Mouse (Mus musculus) CD8-positive naive resting alpha-beta T cell, adult 2 months (primary cell): ENCODE data around the gene 1700029H14Rik.

Experiments
- DNase-seq, 2 experiments: peaks; one replicate each; pipeline ENCODE4 v3.0.0; 2022; ENCODE audit warnings: low read depth in 2 of 2, low spot score in 2 of 2

The 1700029H14Rik gene

DNA sequence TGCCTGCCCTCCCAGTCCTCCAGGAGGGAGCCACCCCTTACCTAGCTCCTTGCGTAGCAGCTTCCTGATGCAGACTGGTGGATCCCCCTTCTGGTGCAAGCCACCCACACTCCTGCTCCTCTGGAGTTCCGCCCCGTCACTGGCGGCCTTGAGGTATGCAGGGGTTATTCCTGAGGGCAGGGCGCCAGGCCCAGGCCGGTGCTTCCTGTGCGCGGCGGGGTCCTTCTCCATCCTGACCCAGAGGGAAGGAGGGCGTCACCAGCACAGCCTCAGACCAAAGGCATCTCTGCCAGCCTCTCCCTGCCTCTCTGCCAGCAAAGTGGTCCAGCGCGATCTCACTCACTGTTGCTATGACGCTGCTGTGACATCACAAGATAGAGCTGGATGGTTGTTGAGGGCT is at the start of gene 1700029H14Rik:
1700029H14Rik (minus strand) TSS at position 344 of the 400 bp plus-strand sequence.
- no peak for DNase-seq

DNA sequence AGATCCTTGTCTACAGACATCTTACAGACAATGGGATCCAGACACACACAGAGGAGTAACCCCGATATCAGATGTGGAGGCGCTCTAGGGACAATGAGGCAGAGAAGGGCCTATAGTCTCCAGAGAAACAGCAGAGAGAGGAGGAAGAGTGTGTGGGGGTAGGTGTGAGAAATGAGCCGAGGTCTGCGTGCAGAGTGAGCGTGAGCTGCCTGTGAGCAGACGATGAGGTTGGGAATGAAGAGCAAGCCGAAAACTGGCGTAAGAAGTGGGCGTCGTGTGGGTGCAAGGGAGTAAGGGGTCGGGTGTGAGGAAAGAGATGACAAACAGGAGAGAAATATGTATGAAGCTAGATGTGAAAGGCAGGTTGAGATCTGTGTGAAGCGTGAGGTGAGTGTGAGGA is 49.4 kb upstream of the 1700029H14Rik start:
- DNase-seq = no peak

DNA sequence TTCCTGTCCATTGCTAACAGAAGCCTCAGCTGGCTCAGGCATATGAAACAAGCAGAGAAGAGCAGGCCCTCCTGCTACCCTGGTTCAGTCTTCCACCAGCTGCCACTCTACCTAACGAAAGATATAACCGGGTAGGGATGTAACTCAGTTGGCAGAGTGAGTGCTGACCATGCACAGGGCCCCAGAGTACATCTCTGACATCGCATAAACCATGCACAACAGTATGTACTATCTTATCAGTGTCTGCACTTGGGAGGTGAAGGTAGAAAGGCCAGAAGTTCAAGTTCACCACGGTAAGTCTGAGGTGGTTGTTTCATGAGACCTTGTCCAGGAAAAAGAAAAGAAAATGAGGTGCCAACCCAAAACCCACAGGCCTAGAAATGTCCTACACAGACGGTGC is 47.7 kb upstream of the 1700029H14Rik start:
- no peak for DNase-seq

DNA sequence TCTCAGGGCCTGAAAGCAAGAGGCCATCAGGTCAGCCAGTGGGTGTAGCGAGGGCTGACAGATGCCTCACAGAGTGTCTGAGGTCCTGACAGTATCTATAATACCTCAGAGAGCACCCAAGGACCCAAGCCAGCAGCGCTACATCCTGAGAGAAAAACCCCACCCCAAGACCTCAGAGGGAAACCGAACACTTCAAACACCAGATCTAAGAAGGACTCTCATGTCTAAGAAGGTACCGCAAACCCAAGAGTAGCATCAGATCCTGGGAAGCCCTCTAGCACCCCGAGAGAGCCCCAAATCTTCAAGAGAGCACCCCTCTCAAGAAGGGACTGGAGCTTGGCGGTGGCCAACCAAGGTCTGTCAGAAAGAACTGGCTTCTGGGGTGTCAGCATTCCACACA is 46.7 kb upstream of the 1700029H14Rik start:
- DNase-seq = peak; percentile 50 to 53

DNA sequence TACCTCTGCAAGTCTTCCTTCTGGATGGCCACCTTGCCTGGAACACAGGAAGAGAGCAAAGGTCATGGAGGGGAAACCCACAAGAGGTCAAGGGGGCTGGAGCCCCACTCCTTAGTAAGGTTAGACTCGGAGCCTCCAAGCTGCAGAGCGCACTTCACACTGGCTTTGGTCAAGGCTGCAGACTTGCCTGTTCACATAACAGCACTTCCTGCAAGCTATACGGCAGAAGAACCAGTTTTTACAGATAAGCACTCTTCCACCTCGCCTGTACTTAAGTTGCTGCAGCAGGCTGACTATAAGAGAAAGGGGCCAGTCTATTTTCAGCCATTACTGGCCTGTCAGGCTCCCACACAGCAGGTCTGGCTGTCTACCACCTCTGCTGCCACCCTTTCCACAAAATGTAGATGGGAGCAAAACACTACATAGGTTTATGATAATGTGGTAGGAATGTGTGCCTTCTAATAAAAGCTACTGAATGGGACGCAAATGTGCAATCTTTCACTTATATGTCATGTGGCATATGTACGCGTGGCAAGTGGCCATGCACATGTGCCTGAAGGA is 43.7 kb upstream of the 1700029H14Rik start:
- DNase-seq = no peak

DNA sequence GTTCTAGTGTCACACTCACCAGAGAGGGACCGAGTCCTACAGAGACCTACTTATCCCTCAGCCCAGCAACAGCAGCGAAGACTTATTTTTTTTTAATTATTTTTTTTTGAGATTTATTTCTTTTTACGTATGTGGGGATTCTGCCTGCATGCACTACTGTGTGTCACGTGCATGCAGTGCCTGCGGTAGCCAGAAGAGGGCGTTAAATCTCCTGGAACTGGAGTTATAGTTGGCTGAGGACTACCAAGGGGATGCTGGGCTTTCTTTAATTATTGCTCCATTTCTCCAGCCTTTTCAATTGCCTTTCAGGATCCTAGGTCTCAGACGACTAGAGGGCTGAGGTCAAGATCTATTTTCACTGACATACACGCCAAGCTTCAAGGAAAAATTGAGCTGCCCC is 40.4 kb upstream of the 1700029H14Rik start:
- DNase-seq = peak in 1 of 2 experiments; percentile 38

DNA sequence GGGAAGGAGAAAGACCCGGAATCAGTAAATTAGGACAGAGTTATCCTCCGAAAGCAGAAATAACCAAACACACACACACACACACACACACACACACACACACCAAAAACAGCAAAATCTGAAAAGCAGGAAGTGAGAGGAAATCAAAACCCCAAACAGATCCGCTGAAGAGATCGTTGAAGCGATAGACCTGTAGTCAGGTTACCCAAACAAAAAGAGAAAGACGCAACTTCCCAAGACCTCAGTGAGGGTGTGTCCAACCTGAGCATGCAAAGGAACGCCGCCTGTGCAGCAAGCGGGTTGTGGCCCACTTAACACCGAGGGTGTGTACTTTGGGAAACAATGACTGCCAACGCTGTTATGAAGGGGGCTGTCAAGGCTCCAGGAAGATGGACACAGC is 38.9 kb upstream of the 1700029H14Rik start:
- DNase-seq = peak; percentile 72 to 77

DNA sequence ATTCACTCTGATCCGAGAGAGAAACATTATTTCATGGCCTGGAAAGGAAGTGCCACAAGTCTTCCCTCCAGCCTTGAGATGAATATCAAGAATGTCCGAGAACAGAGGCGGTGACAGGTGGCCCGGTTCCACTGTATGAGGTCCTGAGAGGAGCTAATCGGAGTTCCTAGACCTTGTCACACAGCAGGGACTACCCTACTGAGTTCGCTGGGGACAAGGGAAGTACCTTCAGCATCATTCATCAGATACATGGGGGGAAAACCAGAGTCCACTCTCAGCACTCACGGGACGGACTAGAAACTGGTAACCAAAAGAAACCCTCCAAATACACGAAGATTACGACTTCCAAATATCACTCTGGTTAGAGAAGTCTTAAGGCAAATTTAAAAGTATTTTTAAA is 38.5 kb upstream of the 1700029H14Rik start:
- no peak for DNase-seq

DNA sequence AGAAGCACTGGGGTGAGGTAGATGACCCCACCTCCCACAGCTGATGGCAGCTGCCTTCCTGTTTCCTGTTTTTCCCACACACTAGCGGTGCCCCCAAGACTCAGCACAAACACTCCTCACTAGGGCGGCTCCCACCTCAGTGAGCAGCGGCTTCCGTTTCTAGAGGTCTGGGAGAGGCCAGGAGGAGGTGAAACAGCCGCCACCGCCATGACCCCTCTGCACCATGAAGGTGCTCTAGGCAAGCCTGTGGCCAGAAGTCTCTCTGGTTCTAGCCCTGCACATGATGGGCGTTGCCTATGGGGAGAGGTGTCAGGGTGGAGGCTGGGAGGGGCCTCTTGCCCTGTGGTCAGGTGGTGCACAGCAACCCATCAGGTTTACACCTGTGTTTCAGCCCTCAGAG is 37.9 kb upstream of the 1700029H14Rik start:
- peak; percentile 82 to 85 for DNase-seq

DNA sequence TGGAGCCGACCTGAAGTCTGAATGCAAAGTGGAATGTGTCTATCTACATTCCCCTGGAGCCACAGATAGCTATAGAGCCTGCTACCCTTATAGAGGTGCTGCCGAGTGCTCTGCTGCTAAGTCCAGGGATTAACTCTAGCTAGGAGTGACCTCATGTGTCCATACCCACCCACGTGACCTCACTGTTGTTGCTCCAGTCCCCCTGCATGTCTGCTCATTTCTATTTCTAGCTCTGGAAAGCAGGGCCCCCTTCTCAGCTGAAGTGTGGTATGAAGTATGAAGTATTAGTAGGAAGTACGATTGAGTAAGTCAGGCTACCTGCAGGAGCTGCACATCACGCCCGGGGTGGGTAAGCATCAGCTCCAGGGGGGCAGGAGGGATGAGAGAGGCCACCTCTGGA is 35.5 kb upstream of the 1700029H14Rik start:
- DNase-seq = no peak

DNA sequence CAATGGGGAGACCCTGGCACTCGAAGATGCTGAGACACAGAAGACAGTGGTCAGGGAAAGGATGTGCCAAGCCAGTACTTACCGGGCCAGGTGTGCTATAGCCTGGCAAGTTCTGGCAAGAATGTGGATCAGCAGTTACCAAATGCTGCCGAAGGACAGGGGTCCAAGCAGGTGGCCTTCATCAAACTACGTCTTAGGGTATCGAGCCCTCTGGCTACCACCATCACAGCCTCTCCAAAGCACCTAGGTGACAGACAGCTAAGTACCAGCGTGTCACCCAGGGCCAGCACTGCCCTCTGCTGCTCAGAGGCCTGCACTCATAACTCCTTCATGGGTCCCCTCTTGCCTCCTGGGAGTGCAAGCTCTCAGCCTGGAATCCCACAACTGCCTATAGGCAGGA is 33.6 kb upstream of the 1700029H14Rik start:
- DNase-seq = peak in 1 of 2 experiments; percentile 21

DNA sequence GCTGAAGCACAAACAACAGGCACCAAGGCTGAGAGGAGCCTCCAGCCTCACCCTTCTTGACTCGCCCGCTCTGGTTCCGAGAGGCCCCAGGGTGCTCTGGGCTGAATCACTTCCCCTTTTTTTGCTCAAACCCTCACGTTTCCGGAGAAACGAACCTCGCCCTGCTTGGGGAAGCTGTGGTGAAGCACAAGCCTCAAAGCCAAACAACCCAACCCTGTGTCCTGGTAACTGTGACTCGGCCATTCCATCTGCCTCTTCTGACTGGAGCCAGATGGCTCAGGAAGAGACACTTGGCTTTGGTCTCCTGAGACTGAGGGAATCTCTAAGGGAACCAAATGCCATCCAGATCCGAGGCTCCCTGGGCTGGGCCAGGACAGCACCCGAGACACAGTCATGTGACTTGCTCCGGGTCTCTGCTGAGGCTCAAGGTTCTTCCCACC is 32.6 kb upstream of the 1700029H14Rik start:
- peak; percentile 63 to 74 for DNase-seq

DNA sequence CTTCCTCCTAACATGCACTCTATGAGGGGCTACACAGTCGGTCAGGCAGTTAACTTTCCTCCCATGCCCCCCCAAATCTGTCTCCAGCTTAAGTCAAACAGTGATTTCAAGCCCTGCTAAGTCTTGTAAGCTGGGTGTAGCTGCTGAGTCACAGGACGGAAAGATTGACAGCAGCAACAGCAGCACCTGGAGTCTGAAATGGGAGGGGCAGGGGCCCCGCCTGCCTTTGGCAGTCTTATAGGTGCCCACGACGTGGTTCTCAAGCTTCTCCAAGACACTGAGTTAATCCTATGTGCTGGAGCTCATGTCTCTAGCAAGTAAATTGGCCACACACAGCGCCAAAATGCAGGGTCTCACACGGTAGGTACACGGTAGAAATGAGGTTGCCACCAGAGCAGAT is 31.1 kb upstream of the 1700029H14Rik start:
- no peak for DNase-seq

DNA sequence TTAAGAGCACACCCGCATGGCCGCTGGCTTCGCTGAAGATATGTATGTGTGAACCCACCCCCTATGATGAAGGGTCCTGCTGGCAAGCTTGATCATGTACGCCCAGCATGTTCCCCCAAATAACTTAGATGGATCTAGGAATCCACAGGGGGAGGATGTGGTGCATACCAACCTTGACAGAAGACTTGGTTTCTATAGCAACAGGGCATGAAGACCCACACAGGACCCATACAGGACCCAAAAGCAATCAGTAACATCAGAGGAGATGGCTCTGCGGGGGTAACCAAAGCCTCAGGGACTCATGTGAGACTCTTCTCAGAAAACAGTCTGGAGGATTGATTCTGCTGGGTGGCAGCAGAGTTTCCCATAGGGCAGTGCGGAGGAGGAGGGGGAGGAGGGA is 29.0 kb upstream of the 1700029H14Rik start:
- no peak for DNase-seq

DNA sequence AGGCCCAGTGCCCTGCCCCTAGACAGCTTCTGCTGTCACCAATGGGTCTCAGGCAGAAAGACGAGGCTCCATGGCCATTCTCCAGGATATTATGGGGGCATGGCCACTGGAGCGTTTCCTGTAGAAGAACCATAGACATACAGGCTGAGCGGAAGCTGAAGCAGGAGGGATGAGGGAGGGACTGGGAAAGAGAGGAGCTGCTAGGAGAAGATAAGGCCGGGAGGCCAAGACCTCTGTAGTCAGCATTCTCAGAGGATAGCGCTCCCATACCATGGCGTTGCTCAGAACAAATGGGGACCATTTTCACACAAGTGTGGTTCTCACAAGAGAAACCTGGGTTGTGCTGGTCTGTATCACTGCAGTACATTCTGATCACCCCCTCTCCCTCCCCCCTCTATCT is 26.8 kb upstream of the 1700029H14Rik start:
- DNase-seq = no peak

DNA sequence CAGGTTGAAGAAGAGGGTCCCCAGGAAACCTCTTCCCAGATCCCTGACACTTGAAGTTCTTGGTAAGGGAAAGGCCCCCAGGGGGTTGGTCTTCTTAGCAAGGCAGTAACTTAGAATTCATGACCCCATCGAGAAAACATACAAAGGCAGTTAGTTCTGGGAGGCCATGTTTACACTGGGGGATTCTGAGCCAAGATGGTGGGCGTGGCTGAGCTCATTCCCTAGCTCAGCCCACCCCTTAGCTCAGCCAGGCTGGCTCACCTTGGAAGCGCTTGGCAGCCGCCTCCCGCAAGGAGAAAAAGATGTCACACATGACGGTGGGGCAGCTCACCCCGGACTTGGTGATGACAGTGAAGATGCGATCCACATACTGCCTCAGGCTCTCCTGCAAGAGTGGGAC is 22.4 kb upstream of the 1700029H14Rik start:
- no peak for DNase-seq

DNA sequence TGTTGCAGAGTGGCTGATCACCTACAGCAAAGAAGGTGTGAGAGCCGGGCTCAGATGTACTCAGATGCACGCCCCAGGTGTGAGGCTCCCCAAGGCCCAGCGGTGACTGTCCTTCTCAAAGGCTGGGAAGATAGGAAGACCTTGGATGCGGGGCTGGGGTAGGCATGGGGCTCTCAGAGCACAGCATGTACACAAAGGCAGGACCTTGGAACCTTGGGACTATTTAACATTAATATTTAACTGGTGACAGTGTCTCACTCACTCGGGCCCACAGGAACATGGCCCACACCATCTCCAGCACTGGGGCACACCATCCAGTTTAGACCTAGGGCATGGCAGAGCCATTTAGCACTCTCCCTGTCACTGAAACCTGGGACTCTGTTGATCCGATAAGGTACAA is 15.6 kb upstream of the 1700029H14Rik start:
- no peak for DNase-seq

DNA sequence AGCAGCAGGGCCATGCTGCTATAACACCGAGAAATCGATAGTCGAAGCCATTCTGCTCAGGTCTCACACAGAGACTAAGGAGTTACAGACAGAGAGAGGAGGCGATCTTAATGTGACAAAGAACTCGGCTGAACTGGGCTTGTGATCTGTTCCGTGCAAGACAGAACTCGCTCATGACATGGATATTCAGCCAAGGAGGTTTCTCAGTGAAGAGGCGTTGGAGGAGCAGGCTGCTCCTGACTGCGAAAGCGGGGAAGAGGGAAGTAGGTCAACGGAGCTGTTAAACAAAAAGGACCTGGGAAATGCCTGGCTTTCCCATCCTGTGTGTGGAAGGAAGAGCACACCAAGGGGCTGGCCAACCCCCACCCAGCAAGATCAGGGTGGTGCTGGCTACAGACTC is 9.7 kb upstream of the 1700029H14Rik start:
- no peak for DNase-seq

DNA sequence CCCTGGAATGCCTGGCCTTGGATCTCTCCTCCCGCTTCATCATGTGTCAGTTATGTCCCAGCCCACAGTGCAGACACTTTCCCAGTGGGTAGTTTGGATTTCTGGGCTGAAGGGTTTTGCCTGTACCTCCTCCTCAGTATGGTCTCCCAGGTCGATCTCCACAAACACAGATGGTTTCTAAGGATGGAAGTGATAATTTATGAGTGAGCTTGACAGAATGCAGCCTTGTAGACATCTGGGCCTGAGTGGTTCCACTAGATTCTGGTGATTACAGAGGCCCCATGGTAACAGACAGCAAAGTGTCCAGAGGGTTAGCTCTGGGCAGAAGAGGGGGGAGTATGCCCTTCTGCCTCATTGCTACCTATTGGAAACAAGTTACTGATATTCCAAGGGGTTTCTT is 4.7 kb downstream of the 1700029H14Rik start:
- no peak for DNase-seq

DNA sequence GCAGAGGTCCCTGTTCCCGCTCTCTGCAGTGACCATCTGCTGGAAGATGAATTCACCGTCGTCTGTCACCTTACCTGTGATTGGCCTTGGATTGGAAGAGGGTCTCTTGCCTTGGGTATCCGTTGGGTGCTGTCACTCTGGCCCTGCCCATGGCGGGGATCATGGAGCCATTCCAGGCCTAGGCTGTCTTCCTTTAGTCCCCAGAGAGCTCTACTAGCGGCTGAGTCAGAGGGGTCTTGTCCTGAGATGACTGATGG is 10.8 kb downstream of the 1700029H14Rik start:
- no peak for DNase-seq

DNA sequence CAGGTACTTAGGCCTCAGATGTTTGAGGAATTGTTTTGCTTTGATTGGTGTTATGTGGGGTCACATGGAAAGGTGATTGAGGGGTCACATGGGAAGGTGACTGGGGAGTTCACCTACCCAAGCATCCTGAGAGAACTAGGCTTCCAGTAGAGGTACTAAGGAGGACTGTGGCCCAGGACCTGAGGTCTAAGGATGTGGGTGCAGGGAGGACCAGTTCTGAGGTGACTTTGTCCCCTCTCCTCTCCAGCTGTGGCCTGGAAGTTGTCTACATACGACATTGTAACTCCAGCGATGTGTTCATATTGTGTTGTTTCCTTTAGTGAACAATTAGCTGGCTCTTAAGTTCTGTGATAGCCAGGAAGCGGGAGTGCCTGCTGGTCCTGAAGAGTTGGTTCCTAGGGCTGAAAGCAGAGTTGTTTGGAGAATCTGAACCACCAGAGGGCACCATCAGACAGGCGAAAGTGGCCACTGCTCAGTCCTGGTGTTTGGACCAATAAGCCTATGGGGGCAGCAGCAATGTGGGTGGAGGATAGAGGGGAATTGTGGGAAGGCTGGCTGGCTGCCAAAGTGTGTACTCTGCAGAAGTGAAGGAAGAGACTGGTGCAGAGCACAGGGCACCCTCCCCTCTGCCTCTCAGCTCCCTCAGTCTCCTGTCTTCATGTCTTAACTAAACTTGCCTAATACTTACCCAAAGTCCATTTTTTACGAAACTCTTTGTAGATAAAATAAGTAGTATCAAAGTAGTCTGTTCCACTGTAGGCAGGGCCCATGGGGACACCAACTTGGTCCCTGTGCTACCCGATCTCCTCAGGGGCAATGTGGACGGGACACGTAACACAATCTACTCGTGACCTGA is 11.3 kb downstream of the 1700029H14Rik start:
- peak; percentile 67 to 74 for DNase-seq

DNA sequence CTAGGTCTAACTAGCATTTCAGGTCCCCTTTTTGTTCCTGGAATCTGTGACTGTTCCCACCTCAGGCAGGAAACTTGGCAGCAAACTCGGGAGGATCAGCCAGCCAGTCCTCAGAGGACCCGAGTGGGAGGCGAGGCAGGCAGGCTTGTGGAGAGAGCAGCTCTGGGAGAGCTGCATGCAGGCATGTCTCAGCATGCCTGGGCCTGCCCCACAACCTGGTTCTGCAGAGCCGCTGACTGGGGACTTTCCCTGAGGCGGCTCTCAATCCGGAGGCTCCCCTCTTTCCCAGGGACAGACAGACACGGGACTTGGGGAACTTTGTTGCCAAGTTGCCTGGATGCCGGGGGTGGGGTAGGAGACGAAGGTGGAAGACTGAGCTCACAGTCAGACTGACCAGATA is 13.4 kb downstream of the 1700029H14Rik start:
- no peak for DNase-seq

DNA sequence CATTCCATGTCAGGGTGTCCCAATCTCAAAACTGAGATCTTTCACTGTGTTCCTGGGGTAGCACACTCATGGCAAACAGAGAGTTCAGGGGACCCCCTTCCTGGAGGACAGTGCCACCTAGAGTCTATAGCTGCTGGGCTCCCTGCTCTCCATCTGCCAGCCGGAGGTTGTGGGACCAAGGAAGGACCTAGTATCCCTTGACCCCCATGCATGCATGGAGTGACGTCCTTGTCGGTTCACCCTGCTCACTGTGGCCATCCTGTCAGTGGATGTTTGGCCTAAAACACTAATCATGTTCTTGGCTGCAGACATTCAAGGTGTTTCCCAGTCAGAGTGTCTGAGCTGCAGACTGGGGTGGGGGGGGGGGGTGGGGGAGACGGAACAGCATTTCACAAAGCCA is 14.0 kb downstream of the 1700029H14Rik start:
- no peak for DNase-seq
